Comparison of ENCODE assay signal across 9 mouse cellular contexts in the genomic region with DNA sequence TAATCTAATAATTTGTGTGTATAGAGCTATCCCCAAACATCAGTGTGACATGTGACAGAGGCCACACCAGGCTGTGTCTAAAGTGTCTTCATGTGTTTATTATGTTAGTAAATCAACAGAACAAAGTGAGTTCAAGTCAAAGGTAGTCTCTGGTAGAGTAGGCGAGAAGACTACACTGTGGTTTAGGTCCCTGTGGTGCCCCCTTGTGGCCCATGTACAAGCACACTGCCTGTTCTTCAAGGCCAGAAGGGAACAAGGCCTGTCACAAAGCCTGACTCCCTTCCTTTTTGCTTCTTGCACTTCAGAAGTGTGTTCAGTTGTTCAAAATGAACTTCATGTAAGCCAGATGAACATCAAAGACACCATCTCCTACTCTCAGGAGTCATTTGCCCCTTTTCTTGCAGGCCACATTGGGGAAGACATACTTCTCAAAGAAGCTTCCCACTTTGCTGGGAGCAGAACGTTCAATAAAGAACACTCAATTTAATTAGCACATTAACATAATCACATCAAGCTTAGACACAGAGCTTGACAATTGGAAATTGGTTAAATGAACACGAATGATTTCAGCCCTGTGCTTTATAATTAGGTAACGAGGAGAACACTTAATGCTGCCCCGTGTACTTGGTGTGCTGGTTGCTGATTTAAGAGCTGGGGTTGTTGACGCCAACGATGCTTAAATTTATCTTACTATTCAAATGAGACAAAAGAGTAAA. TPM values are rescaled to one million over a fixed set of nuclear protein-coding genes. Genes with fewer than 3 reads are reported as not detected.
DNase-seq lines count a peak whose midpoint lies in the region; ATAC-seq and TF ChIP-seq lines count a peak whose summit lies in the region.
"Had no signal": no experiment of that assay in that cellular context is flagged by ENCODE, and none has a peak within 500 bp of the region (broad histone marks: within the 10 kb centered on the region; RNA-seq: fewer than 3 reads in every experiment).

No protein-coding gene starts in this region.

- no peak overlapping the region for H3K27ac ChIP-seq in midbrain, embryonic 10.5 days (replicated peaks)
- no peak overlapping the region for H3K27ac ChIP-seq in midbrain, embryonic 13.5 days
- no peak overlapping the region for H3K27ac ChIP-seq in stomach, postnatal 0 days (replicated peaks)
- H3K27ac ChIP-seq: liver, embryonic 13.5 days had no signal

- H3K36me3 ChIP-seq in midbrain, embryonic 10.5 days: no peaks in the 10 kb centered on the region
- H3K36me3 ChIP-seq in midbrain, embryonic 13.5 days: no peaks in the 10 kb centered on the region
- H3K36me3 ChIP-seq in stomach, postnatal 0 days (ENCODE audit: control insufficient read depth, insufficient read depth, low read length): no peaks in the 10 kb centered on the region
- H3K36me3 ChIP-seq: liver, embryonic 13.5 days had no signal

- H3K9ac ChIP-seq in midbrain, embryonic 13.5 days (replicated peaks): no peak overlapping the region
- no peak overlapping the region for H3K9ac ChIP-seq in stomach, postnatal 0 days (ENCODE audit: low read length)
- H3K9ac ChIP-seq: liver, embryonic 13.5 days had no signal

- no peaks in the 10 kb centered on the region for H3K27me3 ChIP-seq in midbrain, embryonic 10.5 days (ENCODE audit: low read depth, poor library complexity, severe bottlenecking)
- H3K27me3 ChIP-seq in midbrain, embryonic 13.5 days: no peaks in the 10 kb centered on the region
- H3K27me3 ChIP-seq in stomach, postnatal 0 days (ENCODE audit: control insufficient read depth, insufficient read depth, low read length): no peaks in the 10 kb centered on the region
- H3K27me3 ChIP-seq: liver, embryonic 13.5 days had no signal

- no peak for ATAC-seq in midbrain, embryonic 13.5 days
- ATAC-seq in stomach, postnatal 0 days (ENCODE audit: low FRiP score, low TSS enrichment): no peak

- no peak for TF ChIP-seq EP300 in stomach, postnatal 0 days (optimal IDR thresholded peaks at IDR 0.05)

- H3K9me3 ChIP-seq in midbrain, embryonic 10.5 days (replicated peaks): no peaks in the 10 kb centered on the region
- no peaks in the 10 kb centered on the region for H3K9me3 ChIP-seq in midbrain, embryonic 13.5 days
- H3K9me3 ChIP-seq in stomach, postnatal 0 days (ENCODE audit: control insufficient read depth, low read length): no peaks in the 10 kb centered on the region
- H3K9me3 ChIP-seq: liver, embryonic 13.5 days had no signal

- intact Hi-C loops in heart, postnatal 36 days (cut with DNase I): no loop called here

- H3K4me3 ChIP-seq in midbrain, embryonic 10.5 days: no peak overlapping the region
- no peak overlapping the region for H3K4me3 ChIP-seq in midbrain, embryonic 13.5 days (replicated peaks)
- no peak overlapping the region for H3K4me3 ChIP-seq in stomach, postnatal 0 days (ENCODE audit: low read depth, low read length)
- H3K4me3 ChIP-seq: erythroblast, embryonic 14.5 days; liver, embryonic 13.5 days had no signal

- 77% methylated on average over 7 of the region's 7 CpGs for WGBS in midbrain, embryonic 10.5 days
- WGBS in midbrain, embryonic 13.5 days: 64% methylated on average over 7 of the region's 7 CpGs
- 74% methylated on average over 7 of the region's 7 CpGs for WGBS in stomach, postnatal 0 days

- TF ChIP-seq CTCF in stomach, postnatal 0 days (IDR thresholded peaks at IDR 0.05; ENCODE audit: low read depth): peak; percentile 66

- H3K4me1 ChIP-seq in midbrain, embryonic 10.5 days: no peaks in the 10 kb centered on the region; the same call in 1 of the 2 replicates
- H3K4me1 ChIP-seq in midbrain, embryonic 13.5 days (replicated peaks): no peaks in the 10 kb centered on the region
- no peaks in the 10 kb centered on the region for H3K4me1 ChIP-seq in stomach, postnatal 0 days (replicated peaks; ENCODE audit: control insufficient read depth, insufficient read depth)
- H3K4me1 ChIP-seq: liver, embryonic 13.5 days had no signal

- DNase-seq in midbrain, embryonic 10.5 days (ENCODE audit: low spot score): peak; percentile 33
- DNase-seq in Muller cell, postnatal 12 days (ENCODE audit: inconsistent ontology term): peak; percentile 54
- peak; percentile 88 for DNase-seq in brain, adult 2 months (ENCODE audit: low read depth, low spot score)
- DNase-seq in kidney, postnatal 10 days: peak; percentile 68
- DNase-seq in stomach, postnatal 0 days (ENCODE audit: low spot score): peak; percentile 55
- DNase-seq in heart, postnatal 36 days: no peak
- DNase-seq: liver, embryonic 13.5 days had no signal

- no peak overlapping the region for H3K4me2 ChIP-seq in midbrain, embryonic 13.5 days (replicated peaks)
- H3K4me2 ChIP-seq in stomach, postnatal 0 days (replicated peaks; ENCODE audit: low read depth): no peak overlapping the region
- H3K4me2 ChIP-seq: liver, embryonic 13.5 days had no signal

RNA-seq across cellular contexts. Expression of gene Arnt2, which starts 14.9 kb away (rescaled TPM):
- polyA plus RNA-seq in midbrain, embryonic 10.5 days (2016; fragmentation: Nextera tagmentation; extraction: Ambion mirVana): 24.0 and 36.1 TPM in 2 replicates
- polyA plus RNA-seq in midbrain, embryonic 13.5 days (2015; fragmentation: Nextera tagmentation; extraction: Ambion mirVana): 74.5 and 77.1 TPM in 2 replicates
- 0.89 and 0.94 TPM in 2 replicates for polyA plus RNA-seq in stomach, postnatal 0 days (2015; fragmentation: Nextera tagmentation; extraction: Ambion mirVana)
- under 1 TPM; 0.35 to 0.42 TPM for total RNA-seq in heart, postnatal 36 days (2021)
- polyA plus RNA-seq: erythroblast, embryonic 14.5 days had no signal

Comparison
In these comparisons a context has a peak if more than half of its experiments do, and no peak if none do; other contexts are left out.
1. DNase-seq: peak in midbrain, embryonic 10.5 days (single experiment), Muller cell, postnatal 12 days (single experiment), brain, adult 2 months (single experiment), kidney, postnatal 10 days (single experiment) and stomach, postnatal 0 days (single experiment); none in heart, postnatal 36 days (0 of 2).
2. RNA of gene Arnt2, which starts 14.9 kb away (polyA plus RNA-seq): 74.5 to 77.1 TPM in midbrain, embryonic 13.5 days and 24.0 to 36.1 TPM in midbrain, embryonic 10.5 days; 0.89 to 0.94 TPM in stomach, postnatal 0 days; every median in the first group is over 10 times any median in the second.